Mouse (Mus musculus) midbrain, postnatal 0 days (tissue): ENCODE data around the gene Syt6. TPM values are rescaled to one million over a fixed set of nuclear protein-coding genes. Genes with fewer than 3 reads are reported as not detected.

Experiments used
- ATAC-seq: fragments of 200-750 bp; cut with Nextera tagmentation; 2 replicates; pipeline ENCODE4 v1.8.0; 2017; ENCODE audit warnings: moderate number of reproducible peaks, mild to moderate bottlenecking, moderate TSS enrichment, moderate library complexity; ENCODE audit not compliant: low FRiP score
- DNase-seq: peaks from one replicate; pipeline ENCODE4 v3.0.0-alpha.2; 2015; ENCODE audit warnings: low spot score
- H3K27ac ChIP-seq: fragments of 300-500 bp; sonication (generic); 2 replicates; pipeline ENCODE4 v1.5.1; 2014; ENCODE audit warnings: low read depth, mild to moderate bottlenecking, low read length, mixed read lengths
- H3K27me3 ChIP-seq: fragments of 300-500 bp; sonication (generic); 2 replicates; pipeline ENCODE4 v1.6.1; 2014; ENCODE audit warnings: low read length, control low read depth, mixed read lengths; ENCODE audit not compliant: insufficient read depth
- H3K36me3 ChIP-seq: fragments of 300-500 bp; sonication (generic); 2 replicates; pipeline ENCODE4 v1.6.1; 2014; ENCODE audit warnings: low read length, control low read depth, mixed read lengths; ENCODE audit not compliant: insufficient read depth
- H3K4me1 ChIP-seq: fragments of 300-500 bp; sonication (generic); 2 replicates; pipeline ENCODE4 v1.6.1; 2014; ENCODE audit warnings: mild to moderate bottlenecking, control low read depth, antibody characterized with exemption, low read length, mixed read lengths; ENCODE audit not compliant: insufficient read depth
- H3K4me2 ChIP-seq: fragments of 300-500 bp; sonication (generic); 2 replicates; pipeline ENCODE4 v1.6.1; 2014; ENCODE audit warnings: low read depth, mild to moderate bottlenecking, low read length, mixed read lengths; ENCODE audit not compliant: poor library complexity, severe bottlenecking
- H3K4me3 ChIP-seq: fragments of 300-500 bp; sonication (generic); 2 replicates; pipeline ENCODE4 v1.5.1; 2014; ENCODE audit warnings: low read depth, mild to moderate bottlenecking, low read length, moderate library complexity
- H3K9ac ChIP-seq: fragments of 300-500 bp; sonication (generic); replicated peaks from 2 replicates; pipeline ENCODE4 v1.6.1; 2014; ENCODE audit warnings: mild to moderate bottlenecking, low read length, moderate library complexity, mixed read lengths; ENCODE audit not compliant: poor library complexity, severe bottlenecking
- H3K9me3 ChIP-seq: fragments of 300-500 bp; sonication (generic); 2 replicates; pipeline ENCODE4 v1.6.1; 2016; ENCODE audit warnings: low read length, control low read depth
- CTCF ChIP-seq: IDR thresholded peaks from 2 replicates; pipeline ENCODE4 v1.5.1; 2016; ENCODE audit warnings: antibody characterized with exemption, mild to moderate bottlenecking
- WGBS: fragments of 180-500 bp; shearing (Covaris S2); extraction: QIAGEN DNeasy Blood & Tissue Kit; methylation state at CpG from one replicate; pipeline ENCODE4 v1.1.7; 2014; 5-methylcytosine and 5-hydroxymethylcytosine counted together
- polyA plus RNA-seq: library from polyadenylated mRNA; unstranded; fragments of >200 nt; fragmentation: Nextera tagmentation; extraction: Ambion mirVana; gene quantifications from 2 replicates; pipeline ENCODE4 v1.2.1, GENCODE M21; 2015
- total RNA-seq: library from RNA; depleted of rRNA; stranded (reverse); fragments of >200 nt; gene quantifications from 2 replicates; pipeline ENCODE4 v1.2.3, GENCODE M21; 2014

The Syt6 gene
- total and polyA plus RNA-seq, 2 experiments from 2014 or later: 10.0 to 30.7 TPM

GRCm38 (mm10) chr3:103660012-103660411, 85.0 kb downstream of the Syt6 start:
- ATAC-seq (no peak), DNase-seq (no peak)
- 75% methylated on average over 2 of the region's 2 CpGs for WGBS
- Histone ChIP-seq H3K27ac (no peak overlapping the region), H3K36me3 (no peaks in the 10 kb centered on the region), H3K27me3 (no peaks in the 10 kb centered on the region), H3K4me3 (no peak overlapping the region), H3K4me2 (no peak overlapping the region), H3K9me3 (no peaks in the 10 kb centered on the region), H3K9ac (no peak overlapping the region), H3K4me1 (no peaks in the 10 kb centered on the region)
- TF ChIP-seq CTCF: no peak

GRCm38 (mm10) chr3:103661714-103662113, 86.7 kb downstream of the Syt6 start:
- no peak overlapping the region for H3K4me2 ChIP-seq
- H3K9ac ChIP-seq: no peak overlapping the region
- H3K36me3 ChIP-seq: no peaks in the 10 kb centered on the region
- WGBS: 90% methylated on average over 8 of the region's 8 CpGs
- no peak overlapping the region for H3K4me3 ChIP-seq
- TF ChIP-seq CTCF: no peak
- ATAC-seq: no peak
- no peaks in the 10 kb centered on the region for H3K9me3 ChIP-seq
- H3K27me3 ChIP-seq: no peaks in the 10 kb centered on the region
- DNase-seq: no peak
- H3K27ac ChIP-seq: no peak overlapping the region
- H3K4me1 ChIP-seq: no peaks in the 10 kb centered on the region

- TF ChIP-seq CTCF: no peak
- Histone ChIP-seq H3K27me3 (no peaks in the 10 kb centered on the region), H3K9me3 (no peaks in the 10 kb centered on the region), H3K36me3 (no peaks in the 10 kb centered on the region), H3K4me3 (no peak overlapping the region), H3K9ac (no peak overlapping the region), H3K27ac (no peak overlapping the region), H3K4me2 (no peak overlapping the region), H3K4me1 (no peaks in the 10 kb centered on the region)
- WGBS: 92% methylated on average over 3 of the region's 3 CpGs
- DNase-seq (no peak), ATAC-seq (no peak)
Observed at GRCm38 (mm10) chr3:103663385-103663784, 88.4 kb downstream of the Syt6 start.

GRCm38 (mm10) chr3:103672113-103672512, 97.1 kb downstream of the Syt6 start:
- ATAC-seq (no peak), DNase-seq (no peak)
- H3K4me1 ChIP-seq: no peaks in the 10 kb centered on the region
- no peak for TF ChIP-seq CTCF
- H3K27me3 ChIP-seq: no peaks in the 10 kb centered on the region
- WGBS: 67% methylated on average over 4 of the region's 4 CpGs
- H3K27ac ChIP-seq: no peak overlapping the region
- H3K9ac ChIP-seq: no peak overlapping the region
- no peak overlapping the region for H3K4me2 ChIP-seq
- no peak overlapping the region for H3K4me3 ChIP-seq
- H3K36me3 ChIP-seq: no peaks in the 10 kb centered on the region
- no peaks in the 10 kb centered on the region for H3K9me3 ChIP-seq

GRCm38 (mm10) chr3:103672716-103673115, 97.7 kb downstream of the Syt6 start:
- no peak for ATAC-seq
- no peak for TF ChIP-seq CTCF
- H3K4me1 ChIP-seq: no peaks in the 10 kb centered on the region
- no peak overlapping the region for H3K27ac ChIP-seq
- 24% methylated on average over 7 of the region's 7 CpGs for WGBS
- no peak for DNase-seq
- H3K4me3 ChIP-seq: no peak overlapping the region
- no peaks in the 10 kb centered on the region for H3K27me3 ChIP-seq
- no peak overlapping the region for H3K4me2 ChIP-seq
- H3K9ac ChIP-seq: no peak overlapping the region
- no peaks in the 10 kb centered on the region for H3K9me3 ChIP-seq
- H3K36me3 ChIP-seq: no peaks in the 10 kb centered on the region

GRCm38 (mm10) chr3:103678811-103679210, 103.8 kb downstream of the Syt6 start:
- Histone ChIP-seq H3K9ac (no peak overlapping the region), H3K9me3 (no peaks in the 10 kb centered on the region), H3K4me3 (no peak overlapping the region), H3K27me3 (no peaks in the 10 kb centered on the region), H3K27ac (no peak overlapping the region), H3K4me1 (peaks cover 5% of the 10 kb centered on the region; the same call in 1 of the 2 replicates), H3K4me2 (no peak overlapping the region), H3K36me3 (no peaks in the 10 kb centered on the region)
- DNase-seq (no peak), ATAC-seq (no peak)
- 18% methylated on average over 6 of the region's 6 CpGs for WGBS
- no peak for TF ChIP-seq CTCF
